Mouse (Mus musculus): ENCODE results near the gene Hist3h2a. TPM values are rescaled to one million over a fixed set of nuclear protein-coding genes. Genes with fewer than 3 reads are reported as not detected.

Gene Hist3h2a
- polyA plus RNA-seq, 1 experiment from 2014 or later = 14.3 TPM

DNA sequence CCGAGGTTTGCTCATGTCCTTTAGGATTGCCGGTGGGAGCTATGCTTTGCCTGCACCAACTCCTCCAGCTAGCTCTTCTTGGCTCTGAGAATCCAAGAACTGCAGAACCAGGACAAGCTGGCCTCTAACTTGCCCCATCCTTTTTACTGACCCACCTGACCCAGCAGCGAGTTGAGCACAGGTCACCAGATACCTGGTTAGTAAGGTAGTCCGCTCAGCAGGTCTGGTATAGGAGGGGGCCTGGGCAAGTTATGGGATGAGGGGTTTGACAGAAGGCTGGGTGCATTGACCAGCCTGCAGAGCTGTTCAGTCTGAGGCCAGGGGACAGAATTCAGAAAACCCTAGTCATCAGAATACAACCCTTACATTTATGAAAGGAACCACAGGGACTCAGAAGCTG, 25.4 kb upstream of the Hist3h2a start:
- H3K9me3 ChIP-seq (ENCODE audit: low read length) = no peaks in the 10 kb centered on the region
- peak overlapping the region; percentile 95; the same call in 1 of the 2 replicates for H3K27ac ChIP-seq (ENCODE audit: low read depth)
- DNase-seq (no peak), ATAC-seq (no peak)
- peaks cover 27% of the 10 kb centered on the region for H3K4me1 ChIP-seq (ENCODE audit: insufficient read depth)
- H3K36me3 ChIP-seq (replicated peaks; ENCODE audit: insufficient read depth, low read length) = peaks cover 29% of the 10 kb centered on the region
- no peak overlapping the region for H3K9ac ChIP-seq (replicated peaks)
- H3K4me3 ChIP-seq (ENCODE audit: low read depth, low read length) = no peak overlapping the region
- WGBS (ENCODE audit: insufficient replicate concordance) = 75% methylated on average over 4 of the region's 4 CpGs
- H3K4me2 ChIP-seq (ENCODE audit: low read depth, low read length) = no peak overlapping the region
- H3K27me3 ChIP-seq (ENCODE audit: insufficient read depth, low read length) = no peaks in the 10 kb centered on the region
- TF ChIP-seq EP300 (IDR thresholded peaks at IDR 0.05; ENCODE audit: low read depth) (no peak), CTCF (IDR thresholded peaks at IDR 0.05; ENCODE audit: low read depth) (no peak)

DNA sequence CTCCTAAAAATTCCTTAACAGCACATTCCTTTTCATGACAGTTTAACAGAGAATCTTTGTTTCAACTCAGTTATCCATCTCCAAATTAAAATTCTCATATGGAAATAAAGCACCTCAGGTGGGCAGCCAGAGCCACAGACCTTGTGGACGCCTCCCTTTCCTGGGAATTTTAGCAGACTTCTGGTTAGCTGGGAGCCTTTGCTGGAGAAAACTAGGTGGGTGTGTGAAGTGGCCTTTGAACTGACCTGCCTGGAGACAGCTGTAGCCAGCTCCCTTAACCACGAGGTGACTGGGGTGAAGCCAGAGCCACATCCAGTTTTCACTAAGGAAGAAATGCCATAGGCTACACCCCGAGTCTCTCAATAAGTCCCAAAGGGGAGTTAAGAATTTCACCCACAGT, 24.8 kb upstream of the Hist3h2a start:
- WGBS (ENCODE audit: insufficient replicate concordance) = 51% methylated on average over 3 of the region's 3 CpGs
- Histone ChIP-seq H3K4me3 (ENCODE audit: low read depth, low read length) (no peak overlapping the region), H3K9me3 (ENCODE audit: low read length) (no peaks in the 10 kb centered on the region), H3K9ac (replicated peaks) (0 out of 2 replicates have a peak overlapping the region, but pooled peaks have one; percentile 23), H3K27me3 (ENCODE audit: insufficient read depth, low read length) (no peaks in the 10 kb centered on the region), H3K4me1 (ENCODE audit: insufficient read depth) (peaks cover 27% of the 10 kb centered on the region), H3K27ac (ENCODE audit: low read depth) (peak overlapping the region; percentile 35; the same call in 1 of the 2 replicates), H3K36me3 (replicated peaks; ENCODE audit: insufficient read depth, low read length) (peaks cover 35% of the 10 kb centered on the region), H3K4me2 (ENCODE audit: low read depth, low read length) (no peak overlapping the region)
- DNase-seq (no peak), ATAC-seq (no peak)
- TF ChIP-seq EP300 (IDR thresholded peaks at IDR 0.05; ENCODE audit: low read depth) (no peak), CTCF (IDR thresholded peaks at IDR 0.05; ENCODE audit: low read depth) (no peak)

DNA sequence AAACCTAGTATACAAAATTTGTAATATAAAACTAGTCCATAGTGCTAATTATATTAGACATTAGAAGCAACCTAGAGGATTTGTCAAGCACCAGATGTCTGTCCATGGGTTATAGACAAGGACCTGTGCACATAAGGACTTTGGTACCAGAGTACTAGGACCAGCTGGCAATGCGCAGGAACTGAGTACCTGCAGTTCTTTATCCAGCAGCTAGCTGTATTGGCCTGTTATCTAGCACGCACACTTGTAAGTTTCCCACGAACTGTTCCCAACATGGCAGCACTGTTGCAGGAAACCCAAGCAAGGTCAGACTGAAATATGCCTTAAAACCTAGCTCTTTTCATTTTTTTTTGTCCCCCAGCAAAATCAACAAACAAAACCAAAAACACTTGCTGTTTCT, 24.2 kb upstream of the Hist3h2a start:
- peak; percentile 15; the same call in 1 of the 2 replicates for ATAC-seq
- H3K36me3 ChIP-seq (replicated peaks; ENCODE audit: insufficient read depth, low read length) = peaks cover 37% of the 10 kb centered on the region
- no peaks in the 10 kb centered on the region for H3K9me3 ChIP-seq (ENCODE audit: low read length)
- H3K27me3 ChIP-seq (ENCODE audit: insufficient read depth, low read length) = no peaks in the 10 kb centered on the region
- peak; percentile 35 for TF ChIP-seq CTCF (IDR thresholded peaks at IDR 0.05; ENCODE audit: low read depth)
- TF ChIP-seq EP300 (IDR thresholded peaks at IDR 0.05; ENCODE audit: low read depth) = peak; percentile 61; the same call in 1 of the 2 replicates
- H3K4me3 ChIP-seq (ENCODE audit: low read depth, low read length) = no peak overlapping the region
- no peak overlapping the region for H3K4me2 ChIP-seq (ENCODE audit: low read depth, low read length)
- peaks cover 27% of the 10 kb centered on the region for H3K4me1 ChIP-seq (ENCODE audit: insufficient read depth)
- no peak for DNase-seq
- H3K27ac ChIP-seq (ENCODE audit: low read depth) = peak overlapping the region; percentile 45; the same call in 1 of the 2 replicates
- H3K9ac ChIP-seq (replicated peaks) = no peak overlapping the region
- WGBS (ENCODE audit: insufficient replicate concordance) = 54% methylated on average over 3 of the region's 3 CpGs

DNA sequence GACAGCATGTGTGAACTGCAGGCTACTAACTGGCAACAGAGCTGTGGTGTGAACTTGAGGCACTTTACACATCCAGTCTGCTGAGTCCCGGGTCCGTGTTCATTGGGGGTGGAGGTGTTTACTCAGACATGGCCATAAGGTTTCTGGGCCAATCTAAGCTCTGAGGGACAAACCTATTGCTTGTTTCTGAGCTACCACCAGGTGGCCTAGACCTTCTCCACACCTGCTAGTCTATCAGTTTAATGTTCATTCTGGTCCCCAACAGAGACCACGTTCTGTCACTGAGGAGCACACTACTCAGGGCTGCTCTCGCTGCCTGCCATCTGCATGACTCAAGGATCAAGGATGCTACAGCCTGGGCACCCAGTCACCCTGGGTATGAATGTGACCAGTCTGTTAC, 22.9 kb upstream of the Hist3h2a start:
- WGBS (ENCODE audit: insufficient replicate concordance) = 77% methylated on average over 4 of the region's 4 CpGs
- Histone ChIP-seq H3K36me3 (replicated peaks; ENCODE audit: insufficient read depth, low read length) (peaks cover 49% of the 10 kb centered on the region), H3K27ac (ENCODE audit: low read depth) (no peak overlapping the region), H3K9ac (replicated peaks) (no peak overlapping the region), H3K27me3 (ENCODE audit: insufficient read depth, low read length) (no peaks in the 10 kb centered on the region), H3K4me2 (ENCODE audit: low read depth, low read length) (no peak overlapping the region), H3K9me3 (ENCODE audit: low read length) (no peaks in the 10 kb centered on the region), H3K4me1 (ENCODE audit: insufficient read depth) (peaks cover 27% of the 10 kb centered on the region), H3K4me3 (ENCODE audit: low read depth, low read length) (no peak overlapping the region)
- TF ChIP-seq EP300 (IDR thresholded peaks at IDR 0.05; ENCODE audit: low read depth) (no peak), CTCF (IDR thresholded peaks at IDR 0.05; ENCODE audit: low read depth) (peak; percentile 58)
- ATAC-seq (no peak), DNase-seq (no peak)

DNA sequence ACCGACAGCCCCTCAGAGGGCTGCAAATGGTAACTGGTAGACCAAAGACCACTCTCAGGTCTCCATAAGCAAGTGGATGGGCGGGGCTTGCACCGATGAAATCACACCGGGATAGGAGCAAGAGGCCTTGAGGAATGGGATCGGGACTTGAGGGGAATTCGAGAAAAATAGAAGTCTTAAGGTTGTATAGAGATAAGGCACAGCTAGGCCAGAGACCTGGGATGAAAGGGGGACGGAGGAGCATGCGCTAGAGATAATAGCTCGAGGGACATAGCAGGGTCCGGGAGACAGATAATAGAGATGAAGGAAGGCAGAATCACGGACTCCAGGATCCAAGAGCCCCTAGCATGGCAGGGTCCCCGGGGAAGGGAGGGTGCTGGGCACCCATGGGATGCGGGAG, 16.6 kb upstream of the Hist3h2a start:
- no peaks in the 10 kb centered on the region for H3K9me3 ChIP-seq (ENCODE audit: low read length)
- peaks cover 33% of the 10 kb centered on the region for H3K36me3 ChIP-seq (replicated peaks; ENCODE audit: insufficient read depth, low read length)
- H3K9ac ChIP-seq (replicated peaks) = peak overlapping the region; percentile 94
- no peak for TF ChIP-seq EP300 (IDR thresholded peaks at IDR 0.05; ENCODE audit: low read depth)
- TF ChIP-seq CTCF (IDR thresholded peaks at IDR 0.05; ENCODE audit: low read depth) = no peak
- peak overlapping the region; percentile 94 for H3K27ac ChIP-seq (ENCODE audit: low read depth)
- H3K4me2 ChIP-seq (ENCODE audit: low read depth, low read length) = peak overlapping the region; percentile 100
- H3K4me1 ChIP-seq (ENCODE audit: insufficient read depth) = peaks cover 14% of the 10 kb centered on the region
- DNase-seq (no peak), ATAC-seq (no peak)
- 2% methylated on average over 13 of the region's 13 CpGs for WGBS (ENCODE audit: insufficient replicate concordance)
- no peaks in the 10 kb centered on the region for H3K27me3 ChIP-seq (ENCODE audit: insufficient read depth, low read length)
- peak overlapping the region; percentile 91 for H3K4me3 ChIP-seq (ENCODE audit: low read depth, low read length)

DNA sequence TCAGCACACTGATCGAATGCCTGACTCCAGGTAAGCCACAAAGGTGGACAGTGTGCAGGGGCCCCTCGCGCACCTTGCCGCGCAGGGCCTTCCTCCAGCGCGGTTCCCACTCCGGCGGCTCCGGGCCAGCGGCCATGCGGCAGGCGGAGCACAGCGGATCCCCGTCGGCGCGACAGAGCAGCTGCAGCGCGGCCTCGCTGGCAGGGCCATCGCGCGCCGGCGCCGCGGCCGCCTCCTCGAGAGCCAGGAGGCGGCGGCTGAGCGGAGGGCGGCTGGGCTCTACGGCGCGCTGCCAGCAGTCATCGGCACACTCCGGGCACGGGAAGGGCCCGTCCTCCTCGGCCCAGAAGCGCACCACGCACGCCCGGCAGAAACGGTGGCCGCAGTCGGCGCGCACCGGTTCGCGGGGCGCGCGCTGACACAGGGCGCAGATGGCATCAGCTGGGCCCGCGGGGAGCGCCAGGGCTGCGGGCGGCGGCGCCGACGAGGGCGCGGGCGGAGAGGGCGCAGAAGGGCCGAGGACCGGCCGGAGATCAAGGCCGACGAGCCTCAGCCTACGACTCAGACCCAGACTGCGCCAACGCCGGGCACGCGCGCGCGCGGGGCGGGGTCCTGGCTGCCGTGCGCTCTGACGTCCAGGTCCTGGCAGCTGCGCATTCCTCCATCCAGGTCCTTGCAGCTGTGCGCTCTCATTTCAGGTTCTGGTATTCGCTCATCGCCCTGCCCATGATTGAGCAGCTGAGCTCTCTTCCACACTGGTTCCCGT, 16.0 kb upstream of the Hist3h2a start, which contains the start of gene Rnf187:
Gene Rnf187 (minus strand): TSS at position 595 of the 766 bp plus-strand sequence.
- H3K27ac ChIP-seq (ENCODE audit: low read depth) = peak within 1 kb of the TSS; percentile 94
- peaks cover 27% of the 10 kb centered on the region for H3K36me3 ChIP-seq (replicated peaks; ENCODE audit: insufficient read depth, low read length)
- H3K4me1 ChIP-seq (ENCODE audit: insufficient read depth) = peaks cover 14% of the 10 kb centered on the region
- WGBS (ENCODE audit: insufficient replicate concordance) = 2% methylated on average over 72 of the region's 95 CpGs
- peak within 1 kb of the TSS; percentile 94 for H3K9ac ChIP-seq (replicated peaks)
- peak; percentile 99 for ATAC-seq
- peak within 1 kb of the TSS; percentile 100 for H3K4me2 ChIP-seq (ENCODE audit: low read depth, low read length)
- H3K27me3 ChIP-seq (ENCODE audit: insufficient read depth, low read length) = no peaks in the 10 kb centered on the region
- peak; percentile 90 for TF ChIP-seq EP300 (IDR thresholded peaks at IDR 0.05; ENCODE audit: low read depth)
- TF ChIP-seq CTCF (IDR thresholded peaks at IDR 0.05; ENCODE audit: low read depth) = no peak
- no peaks in the 10 kb centered on the region for H3K9me3 ChIP-seq (ENCODE audit: low read length)
- H3K4me3 ChIP-seq (ENCODE audit: low read depth, low read length) = peak within 1 kb of the TSS; percentile 91
- peak; percentile 93 for DNase-seq

Data from liver, postnatal 0 days (tissue).